Mouse (Mus musculus) lung, embryonic 16.5 days (tissue): ENCODE measurements around the gene Rhebl1. TPM values are rescaled to one million over a fixed set of nuclear protein-coding genes. Genes with fewer than 3 reads are reported as not detected.
"Not testable (repeated sequence)": the region's sequence is repeated elsewhere in the genome, so short reads cannot be mapped to it uniquely, and the experiment has no call there.

Source experiments
- ATAC-seq: fragments of 200-750 bp; cut with Nextera tagmentation; 2 replicates; pipeline ENCODE4 v1.8.0; 2017; ENCODE audit warnings: low read depth, mild to moderate bottlenecking, moderate library complexity
- H3K27ac ChIP-seq: fragments of 300-500 bp; sonication (generic); 2 replicates; pipeline ENCODE4 v1.5.1; 2014; ENCODE audit warnings: mild to moderate bottlenecking, control low read depth, low read length
- H3K27me3 ChIP-seq: fragments of 300-500 bp; sonication (generic); 2 replicates; pipeline ENCODE4 v1.6.1; 2014; ENCODE audit warnings: low read depth, low read length, mixed read lengths; ENCODE audit not compliant: control insufficient read depth, insufficient read depth
- H3K36me3 ChIP-seq: fragments of 300-500 bp; sonication (generic); 2 replicates; pipeline ENCODE4 v1.6.1; 2014; ENCODE audit warnings: low read length; ENCODE audit not compliant: control insufficient read depth, insufficient read depth
- H3K4me1 ChIP-seq: fragments of 300-500 bp; sonication (generic); replicated peaks from 2 replicates; pipeline ENCODE4 v1.6.1; 2014; ENCODE audit warnings: low read length, mixed read lengths; ENCODE audit not compliant: control insufficient read depth, insufficient read depth
- H3K4me2 ChIP-seq: fragments of 300-500 bp; sonication (generic); 2 replicates; pipeline ENCODE4 v1.6.1; 2014; ENCODE audit warnings: low read depth, low read length, control low read depth
- H3K4me3 ChIP-seq: fragments of 300-500 bp; sonication (generic); 2 replicates; pipeline ENCODE4 v1.5.1; 2014; ENCODE audit warnings: mild to moderate bottlenecking, low read length, control low read depth
- H3K9ac ChIP-seq: fragments of 300-500 bp; sonication (generic); 2 replicates; pipeline ENCODE4 v1.6.1; 2014; ENCODE audit warnings: low read length, control low read depth
- H3K9me3 ChIP-seq: fragments of 300-500 bp; sonication (generic); 2 replicates; pipeline ENCODE4 v1.6.1; 2016; ENCODE audit warnings: low read length; ENCODE audit not compliant: control insufficient read depth
- WGBS: fragments of 180-500 bp; shearing (Covaris S2); extraction: QIAGEN DNeasy Blood & Tissue Kit; methylation state at CpG from one replicate; pipeline ENCODE4 v1.1.7; 2014; 5-methylcytosine and 5-hydroxymethylcytosine counted together
- polyA plus RNA-seq: library from polyadenylated mRNA; unstranded; fragments of >200 nt; fragmentation: Nextera tagmentation; extraction: Ambion mirVana; gene quantifications from 2 replicates; pipeline ENCODE4 v1.2.1, GENCODE M21; 2015

Gene Rhebl1
- polyA plus RNA-seq, 1 experiment from 2014 or later = 9.4 TPM

DNA sequence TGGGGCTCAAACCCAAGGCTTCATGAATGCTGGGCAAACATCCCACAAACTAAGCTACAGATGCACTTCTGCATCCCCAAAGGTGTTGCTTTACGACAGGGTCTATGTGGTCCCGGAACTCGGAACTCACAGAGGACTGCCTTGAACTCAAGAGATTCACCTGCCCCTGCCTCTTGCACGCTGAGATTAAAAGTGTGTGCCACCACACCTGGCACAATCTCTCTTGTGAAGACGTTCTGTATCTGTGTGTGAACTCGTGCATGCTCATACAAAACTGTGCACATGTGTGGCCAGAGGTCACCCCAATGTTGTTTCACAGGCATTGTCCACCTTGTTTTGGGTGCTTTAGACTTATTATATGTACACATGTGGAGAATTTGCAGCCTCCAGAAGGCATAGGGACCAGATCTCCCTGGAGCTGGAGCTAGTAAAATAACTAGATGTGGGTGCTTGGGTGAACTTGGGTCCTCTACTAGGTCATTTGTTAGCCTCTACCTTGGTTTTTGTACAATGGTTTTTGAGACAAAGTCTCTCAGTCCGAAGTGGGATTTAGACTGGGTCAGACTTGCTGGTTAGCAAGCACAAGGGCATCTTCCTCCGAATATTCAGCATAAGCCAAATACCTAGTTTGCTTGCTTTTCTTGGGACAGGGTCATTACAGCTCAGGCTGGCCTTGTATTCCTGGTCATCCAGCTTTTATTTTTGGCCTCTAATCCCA lies 35.8 kb upstream of the Rhebl1 start:
- Histone ChIP-seq H3K9me3 (no peaks in the 10 kb centered on the region; the same call in 1 of the 2 replicates), H3K27me3 (no peaks in the 10 kb centered on the region), H3K36me3 (no peaks in the 10 kb centered on the region), H3K9ac (no peak overlapping the region), H3K4me1 (peaks cover 14% of the 10 kb centered on the region), H3K27ac (0 out of 2 replicates have a peak overlapping the region, but pooled peaks have one; percentile 16), H3K4me3 (no peak overlapping the region), H3K4me2 (no peak overlapping the region)
- no peak for ATAC-seq
- 34% methylated on average over 8 of the region's 8 CpGs for WGBS

DNA sequence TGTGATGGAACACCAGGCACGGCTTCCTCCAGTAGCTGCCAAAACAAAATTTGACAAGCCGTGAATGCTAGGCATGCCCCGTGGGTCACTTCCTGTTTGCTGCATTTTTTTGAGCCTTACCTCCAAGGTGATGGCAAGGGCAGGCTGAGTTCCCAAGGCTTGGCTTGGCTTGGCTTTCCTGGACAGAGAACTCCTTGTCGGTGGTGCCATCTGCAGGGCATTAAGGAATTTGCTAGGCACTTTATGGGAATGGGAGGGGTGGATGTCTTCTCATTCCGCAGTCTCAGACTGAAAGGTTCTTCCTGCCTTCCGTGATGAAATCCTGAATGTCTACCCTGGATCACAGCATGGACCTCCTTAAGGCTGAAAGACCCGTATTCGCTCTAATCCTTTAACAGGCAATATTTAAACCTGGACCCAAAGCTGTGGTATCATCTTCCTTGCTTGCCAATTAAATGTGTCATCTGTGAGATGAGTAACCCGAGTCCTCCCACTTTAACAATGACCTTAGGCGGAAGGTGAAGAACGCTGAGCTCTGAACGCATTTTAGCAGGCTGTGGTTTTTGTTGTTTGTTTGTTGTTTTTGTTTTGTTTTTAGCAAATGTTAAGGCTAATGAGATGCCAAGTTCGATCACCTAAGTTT lies 34.4 kb upstream of the Rhebl1 start:
- Histone ChIP-seq H3K27ac (no peak overlapping the region; the same call in 1 of the 2 replicates), H3K9ac (0 out of 2 replicates have a peak overlapping the region, but pooled peaks have one; percentile 1), H3K9me3 (no peaks in the 10 kb centered on the region; the same call in 1 of the 2 replicates), H3K4me2 (peak overlapping the region; percentile 9; the same call in 1 of the 2 replicates), H3K4me3 (no peak overlapping the region), H3K4me1 (peaks cover 13% of the 10 kb centered on the region), H3K36me3 (no peaks in the 10 kb centered on the region), H3K27me3 (no peaks in the 10 kb centered on the region)
- 12% methylated on average over 13 of the region's 13 CpGs for WGBS
- ATAC-seq = peak; percentile 74

DNA sequence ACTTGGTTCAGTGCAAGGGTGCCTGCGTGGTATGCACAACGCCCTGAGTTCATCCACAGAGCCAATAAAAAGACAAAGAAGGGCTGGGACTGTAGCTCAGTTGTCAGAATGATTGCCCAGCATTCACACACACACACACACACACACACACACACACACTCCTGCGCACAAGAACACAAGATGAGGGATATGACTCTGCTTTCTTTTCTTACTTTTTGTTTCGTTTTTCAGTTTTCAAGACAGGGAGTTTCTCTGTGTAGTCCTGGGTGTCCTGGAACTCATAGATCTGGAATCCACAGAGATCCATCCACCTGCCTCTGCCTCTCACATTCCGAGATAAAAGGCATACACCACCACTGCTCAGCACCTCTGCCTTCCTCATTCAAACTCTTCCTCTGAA lies 33.2 kb upstream of the Rhebl1 start:
- Histone ChIP-seq H3K9ac (no peak overlapping the region), H3K4me3 (no peak overlapping the region), H3K27me3 (no peaks in the 10 kb centered on the region), H3K9me3 (no peaks in the 10 kb centered on the region; the same call in 1 of the 2 replicates), H3K36me3 (no peaks in the 10 kb centered on the region), H3K4me1 (peaks cover 11% of the 10 kb centered on the region), H3K4me2 (no peak overlapping the region), H3K27ac (no peak overlapping the region)
- ATAC-seq = no peak
- WGBS = 81% methylated on average over 5 of the region's 5 CpGs

DNA sequence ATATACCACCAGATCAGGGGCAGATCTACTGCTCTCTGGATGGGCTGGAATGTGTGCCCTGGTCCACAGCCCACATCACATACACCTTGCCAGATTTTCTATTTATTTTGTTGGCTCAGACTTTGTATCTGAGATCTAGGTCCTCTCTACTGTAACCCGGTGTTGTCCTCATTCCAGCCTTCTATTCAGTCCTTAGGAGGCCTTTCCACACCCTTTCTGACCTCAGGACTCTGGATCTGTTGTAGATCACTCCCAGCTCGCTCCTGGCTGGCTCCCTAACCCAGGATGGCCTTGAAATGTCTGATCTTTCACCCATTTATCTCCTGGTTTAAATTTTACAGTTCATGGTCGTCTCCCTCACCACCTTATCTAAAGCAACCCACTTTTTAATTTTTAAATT lies 30.3 kb upstream of the Rhebl1 start:
- ATAC-seq = no peak
- no peak overlapping the region for H3K4me3 ChIP-seq
- no peak overlapping the region for H3K4me2 ChIP-seq
- H3K9me3 ChIP-seq = no peaks in the 10 kb centered on the region; the same call in 1 of the 2 replicates
- no peaks in the 10 kb centered on the region for H3K27me3 ChIP-seq
- H3K36me3 ChIP-seq = no peaks in the 10 kb centered on the region
- no peak overlapping the region for H3K9ac ChIP-seq
- no peak overlapping the region for H3K27ac ChIP-seq
- H3K4me1 ChIP-seq = peaks cover 5% of the 10 kb centered on the region
- 54% methylated on average over 3 of the region's 3 CpGs for WGBS

DNA sequence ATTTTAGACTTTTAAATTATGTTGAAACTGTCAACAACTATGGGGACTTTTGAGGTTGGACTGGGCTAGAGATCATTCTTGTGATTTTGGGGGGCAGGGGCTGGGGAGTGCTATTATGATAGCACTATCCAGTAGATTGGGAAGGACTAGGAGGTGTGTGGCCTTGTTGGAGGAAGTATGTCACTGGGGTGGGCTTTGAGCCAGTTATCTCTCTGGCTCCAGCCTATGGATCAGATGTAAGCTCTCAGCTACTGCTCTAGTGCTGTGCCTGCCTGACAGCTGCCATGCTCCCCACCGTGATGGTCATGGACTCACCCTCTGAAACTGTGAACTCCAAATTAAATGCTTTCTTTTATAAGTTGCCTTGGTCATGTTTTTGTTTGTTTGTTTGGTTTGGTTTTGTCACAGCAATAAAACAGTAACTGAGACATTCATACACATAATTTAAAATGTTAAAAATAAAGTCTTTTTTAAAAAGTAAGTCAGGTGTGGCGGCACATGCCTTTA lies 28.7 kb upstream of the Rhebl1 start:
- Histone ChIP-seq H3K9ac (no peak overlapping the region), H3K9me3 (no peaks in the 10 kb centered on the region; the same call in 1 of the 2 replicates), H3K4me1 (no peaks in the 10 kb centered on the region), H3K27me3 (no peaks in the 10 kb centered on the region), H3K27ac (no peak overlapping the region), H3K4me3 (no peak overlapping the region), H3K4me2 (no peak overlapping the region), H3K36me3 (no peaks in the 10 kb centered on the region)
- no peak for ATAC-seq
- WGBS = 76% methylated on average over 2 of the region's 2 CpGs

DNA sequence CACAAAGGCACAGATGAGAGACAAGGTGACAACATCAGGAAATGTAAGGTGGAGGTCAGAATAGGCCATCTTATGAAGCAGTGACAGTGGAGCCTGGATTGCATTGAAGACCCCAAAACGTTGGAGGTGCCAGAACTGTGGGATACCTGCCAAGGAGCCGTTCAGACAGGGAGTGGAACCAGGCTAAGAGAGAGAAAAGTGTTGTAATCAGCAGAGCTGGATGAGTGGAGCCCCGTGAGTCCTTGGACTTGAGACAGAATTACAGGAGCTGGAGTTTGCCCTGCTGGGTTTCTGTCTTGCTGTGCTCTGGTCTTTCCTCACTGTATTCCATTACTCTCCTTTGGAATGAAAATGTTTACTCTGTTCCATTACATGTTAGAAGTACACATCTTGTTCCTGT lies 28.2 kb upstream of the Rhebl1 start:
- no peak overlapping the region for H3K4me2 ChIP-seq
- H3K9ac ChIP-seq = no peak overlapping the region
- no peaks in the 10 kb centered on the region for H3K36me3 ChIP-seq
- H3K4me1 ChIP-seq = no peaks in the 10 kb centered on the region
- no peaks in the 10 kb centered on the region; the same call in 1 of the 2 replicates for H3K9me3 ChIP-seq
- H3K27me3 ChIP-seq = no peaks in the 10 kb centered on the region
- WGBS = 29% methylated on average over 3 of the region's 3 CpGs
- no peak overlapping the region for H3K4me3 ChIP-seq
- no peak overlapping the region for H3K27ac ChIP-seq
- ATAC-seq = no peak

DNA sequence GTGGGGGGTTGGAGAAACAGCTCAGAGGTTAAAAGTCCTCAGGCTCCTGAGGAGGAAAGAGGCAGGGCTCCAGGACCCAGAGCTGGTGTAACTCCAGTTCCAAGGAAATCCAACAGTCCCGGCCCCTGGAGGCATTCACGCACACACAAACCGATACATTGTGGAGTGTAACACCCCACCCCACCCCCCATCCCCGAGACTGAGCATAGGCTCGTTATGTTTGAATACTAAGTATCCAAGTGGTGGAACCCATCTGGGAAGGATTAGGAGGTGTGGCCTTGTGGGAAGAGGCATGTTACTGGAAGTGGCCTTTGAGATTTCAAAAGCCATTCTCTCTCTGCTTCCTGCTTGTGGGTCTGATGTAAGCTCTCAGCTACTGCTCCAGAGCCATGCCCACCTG lies 27.2 kb upstream of the Rhebl1 start:
- Histone ChIP-seq H3K27ac (no peak overlapping the region), H3K4me2 (no peak overlapping the region), H3K36me3 (no peaks in the 10 kb centered on the region), H3K4me3 (no peak overlapping the region), H3K9ac (no peak overlapping the region), H3K27me3 (no peaks in the 10 kb centered on the region), H3K4me1 (peaks cover 4% of the 10 kb centered on the region), H3K9me3 (no peaks in the 10 kb centered on the region; the same call in 1 of the 2 replicates)
- 87% methylated on average over 5 of the region's 5 CpGs for WGBS
- no peak for ATAC-seq

DNA sequence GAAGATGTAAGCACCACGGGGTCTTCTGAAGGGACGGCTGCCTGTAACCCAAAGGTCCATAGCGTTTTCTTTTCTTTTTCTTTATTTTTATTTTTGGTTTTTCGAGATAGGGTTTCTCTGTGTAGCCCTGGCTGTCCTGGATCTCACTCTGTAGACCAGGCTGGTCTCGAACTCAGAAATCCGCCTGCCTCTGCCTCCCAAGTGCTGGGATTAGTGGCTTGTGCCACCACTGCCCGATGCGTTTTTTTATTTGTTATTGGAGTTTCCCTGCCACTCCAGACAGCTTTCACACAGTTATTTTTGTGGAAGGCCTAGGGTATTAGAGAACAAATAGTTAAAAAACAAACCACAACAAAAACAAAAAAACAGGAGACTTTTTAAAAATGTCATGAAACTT lies 24.2 kb upstream of the Rhebl1 start:
- not testable (repeated sequence) for H3K27me3 ChIP-seq, H3K4me1 ChIP-seq, ATAC-seq, H3K36me3 ChIP-seq, H3K9me3 ChIP-seq
- peak overlapping the region; percentile 69 for H3K27ac ChIP-seq
- H3K4me2 ChIP-seq = peak overlapping the region; percentile 58
- 23% methylated on average over 8 of the region's 8 CpGs for WGBS
- H3K9ac ChIP-seq = peak overlapping the region; percentile 66
- peak overlapping the region; percentile 80 for H3K4me3 ChIP-seq
